Mouse (Mus musculus) NIH3T3 (cell line): ENCODE data around the gene Mst1r.

Experiments
- DNase-seq: peaks from one replicate; pipeline ENCODE4 v3.0.0-alpha.2; 2012; ENCODE audit warnings: low read depth

Gene Mst1r

DNA sequence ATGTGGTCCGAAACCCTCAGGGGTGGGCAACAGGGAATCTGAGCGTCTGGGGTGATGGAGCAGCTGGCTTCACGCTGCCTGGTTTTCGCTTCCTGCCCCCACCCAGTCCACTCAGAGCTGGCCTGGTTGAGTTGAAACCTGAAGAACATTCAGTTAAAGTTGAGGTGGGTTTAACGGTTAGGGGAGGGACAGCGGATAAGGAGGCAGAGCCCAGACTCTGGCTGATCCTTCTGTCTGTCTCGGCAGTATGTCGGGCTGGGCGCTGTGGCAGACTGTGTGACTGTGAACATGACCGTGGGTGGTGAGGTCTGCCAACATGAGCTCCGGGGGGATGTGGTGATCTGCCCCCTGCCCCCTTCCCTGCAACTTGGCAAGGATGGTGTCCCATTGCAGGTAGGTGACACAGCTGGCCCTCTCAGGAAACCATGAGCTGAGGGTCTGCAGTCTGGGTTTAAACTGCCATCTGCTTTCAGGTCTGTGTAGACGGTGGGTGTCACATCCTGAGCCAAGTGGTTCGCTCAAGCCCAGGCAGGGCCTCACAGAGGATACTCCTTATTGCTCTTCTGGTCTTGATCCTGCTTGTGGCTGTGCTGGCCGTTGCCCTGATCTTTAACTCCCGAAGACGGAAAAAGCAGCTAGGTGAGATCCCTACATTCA lies 8.2 kb downstream of the Mst1r start:
- no peak for DNase-seq

DNA sequence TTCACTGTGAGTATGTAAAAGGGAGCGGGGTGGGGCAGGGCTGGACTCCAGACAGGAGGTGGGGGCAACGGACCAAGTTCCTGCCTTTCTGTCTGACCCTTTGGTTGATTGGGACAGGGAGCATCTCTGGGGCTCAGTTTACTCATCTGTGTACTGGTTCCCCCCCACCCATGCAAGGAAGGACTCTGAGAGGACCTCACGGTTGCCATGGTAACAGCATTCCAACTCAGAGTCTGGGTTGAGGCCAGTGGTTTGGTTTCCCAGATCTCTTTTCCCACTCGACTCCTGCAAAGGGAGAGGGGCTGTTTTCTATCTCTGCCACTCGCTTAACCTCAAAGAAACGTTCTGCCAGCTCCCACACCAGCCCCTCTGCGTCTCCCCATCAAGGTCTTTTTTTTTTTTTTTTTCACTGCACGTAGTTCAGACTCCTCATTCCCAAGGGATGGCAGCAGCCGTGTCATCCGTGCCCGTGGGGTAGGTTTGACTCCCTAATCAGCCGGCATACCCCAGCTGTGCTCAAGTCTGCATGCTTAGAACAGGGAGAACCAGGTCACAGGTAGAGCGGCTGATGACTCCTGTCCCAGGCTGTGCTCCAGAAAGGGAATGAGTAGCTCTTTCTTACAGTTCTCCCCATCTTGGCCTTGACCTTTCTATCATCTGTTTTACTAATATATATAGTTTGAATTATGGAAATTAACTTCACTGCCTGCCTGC lies 11.4 kb downstream of the Mst1r start:
- DNase-seq: peak; percentile 66

DNA sequence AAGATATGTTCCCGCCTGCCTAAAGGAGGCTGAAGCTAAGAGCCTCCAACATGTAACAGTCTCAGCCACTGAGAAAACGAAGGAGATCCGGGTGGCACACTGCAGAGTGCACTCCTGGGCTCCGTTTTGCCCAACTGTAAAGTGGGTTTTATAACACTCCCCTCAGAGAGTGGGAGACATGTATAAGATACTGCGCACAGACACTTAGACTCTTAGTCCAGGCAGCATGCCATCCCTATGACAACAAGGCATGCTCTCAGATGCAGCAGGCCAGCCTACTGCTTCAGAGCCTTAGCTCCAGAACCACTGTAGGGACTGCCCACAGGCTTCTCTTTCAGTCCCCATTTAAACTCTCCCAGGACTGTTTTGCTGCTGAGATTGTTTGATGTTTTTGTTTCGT lies 12.2 kb downstream of the Mst1r start:
- peak; percentile 22 for DNase-seq

DNA sequence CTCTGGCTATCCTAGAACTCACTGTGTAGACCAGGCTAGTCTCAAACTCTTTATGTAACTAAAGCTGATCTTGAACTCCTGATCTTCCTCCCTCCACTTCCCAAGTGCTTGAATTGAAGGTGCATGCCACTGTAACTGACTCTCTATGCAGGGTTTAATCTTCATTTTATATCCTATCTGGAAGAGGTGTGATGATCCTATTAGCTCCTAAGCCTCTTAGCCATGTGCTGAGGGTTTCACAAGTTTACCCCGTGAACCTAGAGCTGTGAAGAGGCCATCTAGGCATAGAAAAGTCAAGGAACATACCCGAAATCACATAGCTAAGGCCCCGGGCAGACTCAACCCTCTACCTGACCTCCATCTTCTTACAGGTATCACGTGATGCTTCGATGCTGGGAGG lies 12.8 kb downstream of the Mst1r start:
- DNase-seq: no peak

DNA sequence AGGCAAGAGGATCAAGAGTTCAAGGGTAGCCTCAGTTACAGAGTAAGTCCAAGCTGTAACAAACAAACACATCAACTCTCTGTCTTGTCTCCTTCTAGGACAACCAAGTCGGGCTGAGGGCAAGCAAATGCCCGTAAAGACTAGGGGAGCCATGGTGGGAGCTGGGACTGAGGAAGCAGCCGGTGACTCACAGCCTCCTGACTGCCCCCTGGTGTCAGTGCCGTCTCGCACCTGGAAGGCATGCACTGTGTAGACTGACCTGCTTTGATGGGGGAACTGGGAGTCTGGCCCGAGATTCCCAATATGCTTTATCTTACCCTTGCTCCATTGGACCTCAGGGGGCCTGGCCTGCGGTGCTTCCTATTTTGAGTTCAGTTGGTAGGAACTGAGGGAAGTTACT lies 16.3 kb downstream of the Mst1r start:
- peak; percentile 39 for DNase-seq

DNA sequence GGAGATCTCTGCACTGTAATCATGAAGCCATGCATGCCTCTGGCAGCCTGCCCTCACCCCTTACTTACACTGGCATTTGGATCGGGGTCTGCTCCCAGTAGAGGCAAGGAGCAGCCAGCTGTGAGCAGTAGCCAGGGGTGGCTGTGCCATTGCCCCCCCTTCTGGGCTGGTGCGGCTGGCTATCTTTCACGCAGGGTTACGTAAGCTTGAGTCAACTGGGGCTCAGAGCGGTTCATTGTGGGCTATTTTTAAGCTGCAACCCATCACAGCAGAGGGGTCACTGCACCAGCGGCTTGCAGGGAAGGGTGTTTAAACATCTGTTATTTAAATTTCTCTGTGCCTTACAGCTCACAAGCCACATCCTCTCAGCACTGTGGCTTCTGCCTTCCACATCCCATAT lies 17.3 kb downstream of the Mst1r start:
- peak; percentile 82 for DNase-seq

DNA sequence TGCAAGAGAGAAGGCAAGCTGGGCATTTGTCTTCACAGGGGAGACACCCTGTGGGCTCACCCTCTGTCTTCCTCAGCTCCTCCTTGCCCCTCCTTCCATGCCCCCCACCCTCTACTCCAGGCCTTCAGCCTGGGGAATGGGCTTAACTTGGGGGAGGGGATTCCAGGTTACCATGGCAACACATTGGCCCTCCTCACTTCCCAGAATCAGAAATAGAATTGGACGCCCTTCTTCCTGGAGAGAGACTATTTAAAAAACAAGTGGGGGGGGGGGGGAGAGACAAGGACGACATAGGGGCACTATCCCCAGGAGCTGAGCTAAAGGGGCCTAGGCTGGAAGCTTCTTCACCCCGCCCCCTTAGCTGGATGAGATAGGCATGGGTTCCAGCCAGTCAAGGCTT lies 18.6 kb downstream of the Mst1r start:
- DNase-seq: no peak

DNA sequence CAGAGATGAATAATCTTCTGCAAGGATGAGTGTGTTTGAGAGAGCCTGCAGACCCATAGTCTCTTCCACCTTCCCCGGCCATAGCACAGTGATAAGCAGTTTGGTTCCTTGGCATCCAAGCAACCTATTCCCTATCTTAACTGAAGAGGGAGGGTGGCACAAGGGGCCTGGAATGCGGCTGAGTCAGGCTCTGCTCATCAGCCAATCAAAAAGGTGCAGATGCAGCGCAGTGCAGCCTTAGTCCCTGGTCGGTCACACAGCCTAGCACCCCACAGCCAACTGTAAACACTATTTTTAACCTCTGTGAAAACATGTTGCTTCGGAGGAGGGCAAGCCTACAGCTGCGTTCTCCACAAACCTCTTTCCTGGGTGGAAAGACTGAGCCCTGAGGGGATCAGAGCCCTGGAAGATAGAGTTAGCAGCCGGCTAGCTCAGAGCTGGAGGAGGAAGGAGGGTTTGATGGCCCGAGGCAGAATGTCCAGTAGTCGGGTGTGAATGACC lies 20.3 kb downstream of the Mst1r start:
- peak; percentile 30 for DNase-seq

DNA sequence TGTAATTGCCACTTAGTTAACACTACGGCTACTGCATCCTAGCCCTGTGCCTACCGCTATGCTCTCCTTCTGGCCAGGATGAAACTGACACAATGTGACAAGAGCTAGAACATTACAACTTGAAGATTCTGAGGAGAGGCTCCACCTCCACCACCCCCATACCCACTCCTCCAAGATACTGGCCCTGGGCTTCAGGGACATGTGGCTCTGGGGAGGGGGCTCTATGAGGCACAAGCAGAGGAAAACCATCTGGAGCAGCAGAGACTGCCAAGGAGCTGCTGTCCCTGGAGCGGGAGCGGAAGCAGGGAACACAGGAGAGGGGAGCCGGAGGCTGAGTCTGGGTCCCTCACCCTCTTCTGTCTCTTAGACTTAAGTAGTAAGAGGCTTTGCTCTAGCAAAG lies 21.1 kb downstream of the Mst1r start:
- DNase-seq: no peak

DNA sequence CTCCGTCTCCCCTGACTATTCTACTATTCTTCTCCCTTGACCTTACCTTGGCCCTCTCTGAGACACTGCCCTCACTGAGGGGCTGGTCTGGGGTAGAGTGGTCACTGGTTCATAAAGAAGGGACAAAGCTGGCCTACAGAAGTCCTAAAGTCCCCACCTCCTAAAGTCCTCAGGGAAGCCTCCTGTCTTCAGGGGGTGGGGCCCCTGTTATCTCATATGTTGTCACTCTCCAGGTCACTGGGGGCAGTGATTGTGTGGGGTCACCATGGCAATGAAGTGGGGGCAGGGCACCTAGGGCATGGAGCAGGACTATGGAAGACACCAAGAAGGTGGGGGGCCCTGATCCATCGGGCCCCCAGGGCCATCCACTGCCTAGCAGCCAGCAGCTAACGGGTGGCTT lies 21.5 kb downstream of the Mst1r start, which contains the start of gene Actl11:
Gene Actl11, plus strand, starts transcription at position 301 of the 400 bp plus-strand sequence.
- DNase-seq: no peak

DNA sequence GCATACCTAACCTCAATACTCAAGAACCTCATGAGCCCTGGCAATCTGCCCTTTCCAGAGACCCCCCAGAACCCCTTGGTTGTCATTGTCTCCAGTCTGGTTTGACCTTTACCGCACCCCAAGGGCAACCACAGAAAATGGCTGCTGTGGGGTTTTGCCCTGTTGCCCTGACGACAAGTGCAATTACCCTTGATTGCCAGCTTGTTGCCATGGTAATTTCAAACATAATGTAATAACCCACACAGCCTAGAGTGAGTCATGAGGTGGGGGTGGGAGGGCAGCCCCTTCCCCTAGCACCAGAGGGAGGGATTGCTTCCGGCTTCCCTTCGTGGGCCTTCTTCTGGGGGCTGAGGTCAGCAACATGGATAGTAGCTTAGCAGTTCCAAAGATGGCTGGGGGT lies 25.5 kb downstream of the Mst1r start:
- no peak for DNase-seq

DNA sequence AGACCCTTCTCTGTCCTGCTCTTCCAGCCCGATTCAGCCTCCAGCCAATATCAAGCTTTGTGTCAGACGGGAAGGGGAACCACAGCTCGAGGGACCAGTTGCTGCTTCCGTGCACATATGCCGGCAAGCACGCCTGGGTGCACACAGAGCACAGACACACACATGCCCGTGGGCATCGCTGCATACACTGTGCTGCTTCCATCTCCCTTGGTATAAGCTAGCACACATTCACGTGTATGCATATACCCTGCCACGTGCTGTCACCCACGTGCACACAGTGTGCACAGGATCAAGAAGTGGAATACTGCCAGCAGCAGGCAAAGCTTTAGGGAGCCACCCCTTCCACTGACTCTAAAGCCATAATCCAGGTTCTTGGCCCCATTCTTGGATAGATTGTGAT lies 27.5 kb downstream of the Mst1r start:
- no peak for DNase-seq

DNA sequence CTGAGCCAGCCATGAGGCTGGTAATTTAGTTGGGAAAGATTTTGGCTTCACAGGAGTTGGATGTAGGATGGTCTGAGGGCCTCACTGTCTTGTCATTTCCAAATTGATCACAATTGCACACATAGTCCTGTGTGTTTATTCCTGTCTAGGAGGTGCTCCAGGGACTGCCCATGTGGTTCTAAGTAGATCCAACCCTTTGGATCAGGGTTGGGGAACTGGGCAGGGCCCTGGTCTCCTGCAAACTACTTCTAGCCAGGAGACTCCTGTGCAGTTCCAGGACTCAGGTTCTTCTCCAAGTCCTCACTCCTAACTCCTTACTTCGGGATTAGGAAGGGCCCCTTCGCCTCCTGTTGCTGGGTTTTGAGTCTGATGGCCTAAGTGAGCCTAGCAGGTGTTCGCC lies 28.7 kb downstream of the Mst1r start, which contains the start of gene Camkv:
Gene Camkv, plus strand, starts transcription at position 301 of the 400 bp plus-strand sequence.
- DNase-seq: no peak

DNA sequence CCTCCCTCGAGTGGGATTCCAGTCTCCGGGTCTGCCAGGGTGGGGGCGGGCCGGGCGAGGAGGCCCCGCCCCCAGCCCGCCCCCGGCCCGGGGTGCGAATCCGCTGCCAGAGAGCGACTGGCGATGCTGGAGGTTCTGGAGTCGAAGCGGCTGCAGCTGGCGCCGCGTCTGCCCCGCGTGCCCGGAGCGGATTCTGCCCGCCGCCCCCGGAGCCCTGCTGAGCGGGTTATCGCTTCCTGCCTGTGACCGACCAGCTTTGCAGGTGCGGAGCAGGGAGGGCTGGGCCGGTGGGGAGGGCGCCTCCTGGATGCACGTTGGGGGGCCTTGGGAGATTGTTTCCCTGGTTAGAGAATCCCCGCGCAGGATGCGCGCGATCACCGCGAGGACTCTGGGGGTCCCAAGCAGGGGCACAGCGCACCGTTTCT lies 29.1 kb downstream of the Mst1r start:
- DNase-seq: no peak

DNA sequence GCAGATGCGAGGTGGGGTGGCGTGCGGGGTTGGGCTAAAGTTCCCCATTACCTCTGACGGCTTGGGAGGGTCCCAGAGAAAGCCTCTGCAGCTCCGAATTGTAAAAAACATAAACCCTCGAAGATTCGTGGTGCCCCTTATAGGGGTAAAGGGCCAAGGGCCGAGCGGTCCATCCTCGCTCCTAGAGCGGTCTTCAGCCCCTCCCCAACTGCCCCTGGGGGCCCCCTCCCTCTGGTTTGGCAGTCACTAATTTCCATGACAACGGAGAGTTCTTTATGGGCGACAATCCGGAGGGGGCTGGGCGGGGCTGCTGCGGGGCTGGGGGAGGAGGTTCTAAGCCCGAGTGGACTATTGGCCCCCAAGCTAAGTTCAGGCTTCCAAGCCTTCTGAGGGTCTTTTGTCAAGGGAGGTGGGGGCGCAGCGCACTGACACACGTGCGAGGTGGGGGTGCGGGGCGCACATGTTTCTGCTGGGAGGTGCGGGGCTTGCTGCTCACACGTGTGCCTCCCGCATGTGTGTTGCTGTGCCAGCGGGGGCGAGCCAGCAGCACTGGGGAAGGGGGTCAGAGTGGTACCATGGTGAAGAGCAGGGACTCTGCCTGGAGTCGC lies 29.6 kb downstream of the Mst1r start:
- DNase-seq: no peak

DNA sequence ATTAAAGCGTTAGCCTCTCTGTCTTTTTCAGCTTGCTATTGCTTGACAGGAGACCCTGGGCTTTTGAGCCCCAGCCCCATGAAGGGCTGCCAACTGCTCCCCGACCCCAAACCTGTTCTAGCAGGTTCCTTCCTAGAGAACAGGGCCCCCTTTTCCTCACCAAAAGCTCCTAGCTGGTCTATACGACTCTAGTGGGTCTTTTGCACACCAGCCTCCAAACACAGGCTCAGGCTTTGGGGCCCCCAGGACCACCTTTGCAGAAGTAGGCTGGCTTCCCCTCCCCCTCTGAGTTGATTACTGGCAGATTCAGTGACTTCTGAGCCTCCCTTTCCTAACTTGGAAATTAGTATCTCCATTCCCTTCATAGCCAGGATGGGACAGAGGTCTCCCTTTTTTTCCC lies 30.2 kb downstream of the Mst1r start:
- no peak for DNase-seq

DNA sequence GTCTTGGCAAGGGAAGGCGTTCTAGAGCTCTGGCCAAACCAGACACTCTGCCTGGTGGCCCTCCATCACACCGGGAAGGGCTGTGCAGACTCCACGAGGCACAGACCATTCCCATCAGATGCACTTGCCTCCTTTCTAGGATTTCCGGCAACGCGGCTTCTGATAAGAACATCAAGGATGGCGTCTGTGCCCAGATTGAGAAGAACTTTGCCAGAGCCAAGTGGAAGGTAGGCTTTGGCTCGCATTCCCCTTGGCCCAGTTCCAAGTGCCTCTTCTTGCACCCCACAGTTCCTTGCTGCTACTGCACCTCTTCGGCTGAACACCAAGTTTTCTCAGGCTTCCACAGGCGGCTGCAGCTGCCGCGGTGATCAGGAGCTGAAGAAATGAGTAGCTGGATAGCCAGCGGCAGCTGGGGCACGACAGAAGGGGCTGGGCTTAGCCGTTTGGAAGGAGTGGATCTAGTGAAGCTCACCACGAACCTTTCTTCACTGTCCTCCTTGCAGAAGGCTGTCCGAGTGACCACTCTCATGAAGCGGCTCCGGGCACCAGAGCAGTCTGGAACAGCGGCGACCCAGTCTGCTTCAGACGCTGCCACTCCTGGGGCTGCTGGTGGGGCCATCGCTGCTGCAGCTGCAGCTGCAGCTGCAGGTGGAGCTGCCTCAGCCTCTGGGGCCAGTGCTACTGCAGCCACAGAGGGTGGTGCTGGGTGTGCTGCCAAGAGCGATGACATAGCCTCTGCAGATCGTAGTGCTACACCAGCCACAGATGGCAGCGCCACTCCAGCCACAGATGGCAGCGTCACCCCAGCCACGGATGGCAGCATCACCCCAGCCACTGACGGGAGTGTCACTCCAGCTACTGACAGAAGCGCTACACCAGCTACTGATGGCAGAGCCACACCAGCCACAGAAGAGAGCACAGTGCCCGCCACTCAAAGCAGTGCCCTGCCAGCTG lies 40.8 kb downstream of the Mst1r start:
- DNase-seq: no peak

DNA sequence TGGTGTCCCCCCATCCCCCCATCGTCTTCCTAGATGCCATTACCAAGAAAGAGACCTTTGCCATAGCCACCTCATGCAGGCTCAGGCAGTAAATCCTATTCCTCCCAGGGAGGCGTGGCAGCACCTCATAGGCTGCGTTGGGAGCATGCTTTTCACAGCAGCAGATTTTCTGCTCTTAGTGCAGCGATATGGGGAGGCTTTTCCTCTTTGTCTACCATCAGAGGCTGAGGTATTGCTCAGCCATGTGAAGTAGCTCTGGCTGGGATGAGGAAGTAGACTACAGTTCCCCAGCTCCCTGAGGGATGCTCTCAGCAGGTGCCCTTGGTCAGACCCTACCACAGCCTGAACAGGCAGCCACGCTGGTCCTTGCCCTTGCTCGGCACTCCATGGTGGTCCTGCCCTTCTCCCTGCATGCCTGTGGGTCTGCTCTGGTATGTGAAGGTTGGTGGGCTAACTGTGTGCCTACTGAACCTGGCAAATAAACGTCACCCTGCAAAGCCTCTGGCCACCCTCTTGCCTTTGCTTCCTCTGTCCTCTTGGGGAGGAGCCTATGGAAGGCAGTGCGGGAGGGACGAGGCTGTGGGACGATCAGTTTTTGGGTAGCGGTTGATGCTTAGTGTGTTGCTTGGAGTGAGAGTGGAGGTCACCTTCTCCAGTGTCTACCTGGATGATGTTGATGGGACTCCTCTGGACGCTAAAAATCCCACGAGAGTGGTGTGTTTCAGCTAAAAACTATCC lies 42.7 kb downstream of the Mst1r start:
- no peak for DNase-seq

DNA sequence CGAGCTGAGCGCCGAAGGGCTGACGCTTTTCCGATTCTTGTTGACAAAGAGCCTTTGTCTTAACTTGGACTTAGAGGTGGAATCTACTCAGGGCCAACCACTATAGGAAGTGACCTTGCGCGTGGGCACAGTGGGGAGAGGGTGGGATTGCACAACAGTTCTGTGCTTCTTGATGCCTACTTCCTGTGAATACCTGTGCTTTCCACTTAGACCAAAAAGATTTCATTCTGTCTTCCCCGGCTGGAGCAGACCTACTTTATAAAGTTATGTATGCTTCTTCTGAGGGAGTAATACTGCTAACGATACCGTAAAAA lies 43.2 kb downstream of the Mst1r start, which contains the start of gene Traip:
Gene Traip, plus strand, starts transcription at position 215 of the 314 bp plus-strand sequence.
- DNase-seq: no peak

DNA sequence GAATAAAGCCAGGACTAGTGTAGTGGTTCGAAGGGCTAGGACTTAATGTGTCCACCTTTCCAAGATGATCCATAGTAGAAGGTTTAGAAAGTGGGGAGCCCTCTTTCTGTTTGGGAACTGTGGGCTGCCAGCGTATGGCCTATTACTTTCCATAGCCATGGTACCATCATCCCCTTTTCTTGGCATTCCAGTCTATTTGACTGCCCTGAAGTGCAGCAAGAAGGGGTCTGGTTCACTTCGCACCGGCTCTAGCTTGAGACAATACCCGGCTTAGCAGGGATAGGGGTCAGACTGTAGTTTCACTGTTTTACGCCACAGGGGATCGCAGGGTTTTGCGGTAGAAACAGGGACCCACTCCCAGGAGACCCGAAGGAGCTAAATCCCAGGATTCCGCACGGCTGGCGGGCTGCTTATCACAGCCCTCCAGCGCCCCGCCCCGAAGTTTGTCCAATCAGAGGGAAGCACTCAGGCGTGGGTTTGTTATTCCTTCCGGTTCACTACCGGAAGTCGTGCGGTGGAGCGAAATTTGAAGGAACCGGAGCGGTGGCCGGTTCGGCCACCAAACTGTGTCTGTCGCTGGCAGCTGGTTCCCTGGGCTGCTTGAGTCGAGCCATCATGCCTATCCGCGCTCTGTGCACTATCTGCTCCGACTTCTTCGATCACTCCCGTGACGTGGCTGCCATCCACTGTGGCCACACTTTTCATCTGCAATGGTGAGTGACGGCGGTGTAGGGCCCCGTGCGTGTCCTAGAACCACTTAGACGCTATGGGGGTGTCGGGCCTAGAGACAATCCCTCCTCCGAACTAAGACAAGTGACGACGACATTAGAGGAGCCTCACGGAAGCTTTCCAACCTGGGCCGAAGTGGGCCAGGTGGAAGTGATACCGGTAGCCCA lies 44.0 kb downstream of the Mst1r start:
- DNase-seq: peak; percentile 93
